Mouse (Mus musculus) spleen, adult 2 months (tissue): ENCODE data around the gene Eed.

ENCODE experiments used
- CTCF ChIP-seq: fragments of 200-500 bp; IDR thresholded peaks from 2 replicates; pipeline ENCODE4 v1.5.1; 2011; ENCODE audit warnings: mild to moderate bottlenecking, inconsistent platforms; ENCODE audit not compliant: insufficient read depth, insufficient read length, insufficient replicate concordance; ENCODE audit errors: extremely low read depth
- POLR2A ChIP-seq: fragments of 200-500 bp; IDR thresholded peaks from 2 replicates; pipeline ENCODE4 v1.6.1; 2011; ENCODE audit warnings: low read depth, low read length, inconsistent platforms

GRCm38 (mm10) chr7:89948026-89948425, 32.8 kb downstream of the Eed start:
- no peak for TF ChIP-seq CTCF
- TF ChIP-seq POLR2A, result no peak
